Mouse (Mus musculus): ENCODE data around the gene Irf8.

DNA sequence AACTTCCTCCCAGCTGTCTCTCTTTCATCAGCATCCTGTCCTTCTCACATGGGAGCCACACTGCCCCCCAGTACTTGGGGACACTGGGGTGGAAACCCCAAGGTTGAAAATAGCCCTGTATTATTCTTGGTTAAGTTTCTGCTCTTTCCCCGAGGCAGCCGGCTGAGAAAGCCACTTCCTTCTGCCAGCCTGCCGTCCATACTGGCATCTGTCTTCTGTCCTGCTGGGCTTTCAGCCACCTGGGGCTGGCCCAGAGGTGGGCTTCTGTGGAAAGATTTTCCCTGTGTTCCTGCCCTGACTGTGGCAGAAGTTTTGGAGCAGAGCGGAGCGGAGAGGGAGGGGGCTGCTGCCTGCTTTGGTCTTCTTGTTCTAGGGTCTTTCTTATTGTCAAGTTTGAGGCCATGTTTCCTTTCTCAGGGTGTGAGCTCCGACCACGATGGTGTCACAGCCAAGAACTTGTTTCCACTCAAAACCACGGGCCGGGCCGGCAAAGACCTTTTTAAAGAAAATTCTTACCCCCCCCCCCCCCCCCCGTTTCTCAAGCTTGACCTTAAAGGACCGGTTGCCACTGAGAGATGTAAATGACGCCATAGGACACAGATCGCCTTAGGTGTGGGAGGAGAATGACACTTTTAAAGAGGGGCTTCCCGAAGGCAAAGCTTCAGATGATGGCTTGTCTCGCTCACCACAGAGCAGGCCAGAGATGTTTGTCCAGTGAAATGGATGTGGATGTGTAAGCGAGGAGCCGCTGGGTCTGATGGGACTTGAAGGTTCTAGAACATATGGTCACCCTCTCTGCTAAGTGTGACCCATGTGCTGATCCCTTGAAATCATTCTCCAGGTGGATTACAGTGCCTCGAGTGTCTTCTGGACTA, 24.4 kb downstream of the Irf8 start:
- no peak for TF ChIP-seq POLR2AphosphoS5 (IDR thresholded peaks at IDR 0.05; ENCODE audit: insufficient replicate concordance, low read depth, low read length)
- no peak for TF ChIP-seq CTCF (IDR thresholded peaks at IDR 0.05; ENCODE audit: low read depth, low read length)
- no peak for TF ChIP-seq GATA1 (IDR thresholded peaks at IDR 0.05; ENCODE audit: borderline replicate concordance, low read length)
